Mouse (Mus musculus) kidney, adult 2 months (tissue): Measurements from ENCODE around the gene Ipo11.

ENCODE experiments used
- CTCF ChIP-seq: fragments of 200-500 bp; conservative IDR thresholded peaks from 2 replicates; pipeline ENCODE4 v1.5.1; 2011; ENCODE audit warnings: low read depth, mild to moderate bottlenecking, control low read depth, low read length, moderate library complexity, mixed read lengths; ENCODE audit not compliant: insufficient read depth, insufficient read length
- POLR2A ChIP-seq: fragments of 200-500 bp; IDR thresholded peaks from one replicate; pipeline ENCODE4 v1.6.1; 2011; ENCODE audit warnings: low read depth, low read length, control low read depth

- TF ChIP-seq CTCF = no peak
- no peak for TF ChIP-seq POLR2A
Measured at GRCm38 (mm10) chr13:106836527-106836879, 100.3 kb downstream of the Ipo11 start.
